Mouse (Mus musculus) spleen, postnatal 4 days (tissue): ENCODE results near the gene B4galnt1.

Experiments
- DNase-seq, 2 experiments: peaks; one replicate each; pipeline ENCODE4 v3.0.0; 2022; ENCODE audit warnings: low spot score in 2 of 2

The B4galnt1 gene

DNA sequence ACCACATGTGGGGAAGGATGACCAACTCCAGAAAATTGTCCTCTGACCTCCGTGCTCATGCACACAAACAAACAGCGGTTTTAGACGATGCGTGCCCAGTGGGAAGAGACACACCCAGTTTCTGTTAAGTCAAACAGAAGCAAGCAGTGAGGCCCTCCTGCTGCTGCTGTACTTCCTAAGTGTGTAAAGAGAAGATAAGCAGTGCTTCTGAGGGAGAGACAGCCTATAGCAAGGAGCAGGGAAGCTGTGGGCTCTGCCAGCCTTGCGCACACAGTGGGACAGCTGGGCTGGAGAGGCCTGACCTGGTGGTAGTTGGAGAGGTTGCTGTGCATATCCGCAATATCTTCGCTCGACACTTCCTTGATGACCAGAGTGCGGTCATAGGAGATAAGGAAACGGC lies 40.3 kb downstream of the B4galnt1 start:
- peak in 1 of 2 experiments; percentile 58 for DNase-seq

DNA sequence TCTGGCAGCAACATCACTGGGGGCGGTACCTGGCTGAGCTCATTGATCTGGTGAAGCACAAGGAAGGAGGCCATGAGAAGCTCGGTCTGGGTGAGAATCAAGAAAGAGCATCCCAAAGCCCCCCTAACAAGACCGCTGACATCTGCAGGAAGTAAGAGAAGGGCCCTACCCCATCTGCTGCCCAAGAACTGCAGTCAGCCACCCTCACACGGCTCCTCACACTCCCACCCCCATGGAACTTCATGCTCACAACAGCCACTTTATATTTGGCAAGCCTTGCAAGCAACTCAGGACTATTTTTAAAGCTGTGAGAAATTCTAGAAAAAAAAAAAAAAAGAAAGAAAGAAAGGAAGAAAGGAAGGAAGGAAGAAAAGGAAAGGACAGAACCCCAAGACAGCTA lies 43.9 kb downstream of the B4galnt1 start:
- DNase-seq: no peak

DNA sequence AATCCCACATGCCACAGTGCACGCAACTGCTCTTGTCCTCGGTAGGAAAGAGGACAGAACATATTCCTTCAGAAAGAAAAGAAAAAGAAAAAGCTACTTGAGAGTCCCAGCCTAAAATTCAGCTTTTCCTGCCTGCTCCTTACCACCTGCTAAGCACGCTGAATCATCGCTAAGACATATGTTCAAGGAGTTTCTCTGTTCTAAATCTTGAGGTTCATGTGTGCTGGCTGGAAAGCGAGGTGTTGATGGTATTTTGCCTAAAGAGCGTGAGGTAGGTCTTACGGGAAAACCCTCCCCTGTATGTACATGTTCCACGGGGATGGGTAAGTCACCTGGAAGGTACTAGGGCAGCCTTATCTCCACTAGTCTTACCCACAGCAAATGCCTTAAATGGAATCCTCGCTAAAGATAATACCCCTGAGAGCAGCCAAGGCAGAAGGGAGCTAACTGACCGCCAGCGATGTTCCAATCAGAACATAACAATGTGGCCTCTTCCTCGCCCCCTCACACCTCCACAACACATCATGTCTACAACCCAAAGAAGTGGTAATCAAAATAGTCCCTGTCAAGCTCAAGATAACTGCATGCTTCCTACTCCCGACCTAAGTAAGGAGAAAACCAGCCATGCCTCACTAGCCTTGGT lies 45.0 kb downstream of the B4galnt1 start:
- DNase-seq: no peak

DNA sequence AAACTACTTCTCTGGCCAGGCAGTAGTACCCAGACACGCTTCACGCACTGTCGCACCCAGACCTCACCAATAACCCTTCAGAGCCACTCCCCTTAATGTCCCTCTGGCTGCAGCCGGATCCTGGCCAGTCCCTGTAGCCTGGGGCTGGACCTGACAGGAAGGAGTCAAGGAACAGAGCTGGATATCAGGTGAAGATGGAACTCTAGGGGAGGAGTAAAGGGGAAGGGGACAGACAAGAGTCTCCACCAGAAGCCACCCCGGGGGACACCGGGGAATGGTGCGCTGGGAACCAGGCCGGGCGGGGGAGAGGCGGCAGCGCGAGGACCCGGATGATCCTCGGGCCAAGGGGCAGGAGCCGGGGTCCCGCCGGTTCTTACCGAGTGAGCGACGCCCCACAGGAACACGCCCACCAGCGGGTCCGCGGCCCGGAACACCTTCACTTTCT lies 46.0 kb downstream of the B4galnt1 start:
- no peak for DNase-seq

DNA sequence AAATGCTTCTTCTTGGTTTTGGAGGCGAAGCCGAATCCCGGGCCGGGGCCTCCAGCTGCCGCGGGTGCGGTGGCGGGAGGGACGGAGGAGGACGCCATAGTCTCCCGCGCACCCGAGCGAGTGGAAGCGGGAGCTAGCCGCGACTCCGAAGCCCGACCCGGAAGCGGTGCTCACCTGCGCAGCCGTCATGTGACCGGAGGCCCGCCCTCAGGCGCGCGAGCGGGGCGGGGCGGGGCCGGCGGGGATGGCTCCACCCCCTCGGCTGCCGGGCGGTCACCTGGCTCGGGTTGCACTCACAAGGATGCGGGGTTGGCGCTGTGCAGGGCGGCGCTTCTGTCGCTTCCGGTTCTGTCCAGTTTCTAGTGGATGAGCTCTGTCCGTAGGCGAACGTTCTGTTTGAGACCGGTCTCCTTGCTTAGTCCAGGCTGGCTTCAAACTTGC lies 46.4 kb downstream of the B4galnt1 start, which contains the start of gene Pip4k2c:
Gene Pip4k2c, minus strand, starts transcription at position 172 of the 441 bp plus-strand sequence.
- peak; percentile 93 to 97 for DNase-seq

DNA sequence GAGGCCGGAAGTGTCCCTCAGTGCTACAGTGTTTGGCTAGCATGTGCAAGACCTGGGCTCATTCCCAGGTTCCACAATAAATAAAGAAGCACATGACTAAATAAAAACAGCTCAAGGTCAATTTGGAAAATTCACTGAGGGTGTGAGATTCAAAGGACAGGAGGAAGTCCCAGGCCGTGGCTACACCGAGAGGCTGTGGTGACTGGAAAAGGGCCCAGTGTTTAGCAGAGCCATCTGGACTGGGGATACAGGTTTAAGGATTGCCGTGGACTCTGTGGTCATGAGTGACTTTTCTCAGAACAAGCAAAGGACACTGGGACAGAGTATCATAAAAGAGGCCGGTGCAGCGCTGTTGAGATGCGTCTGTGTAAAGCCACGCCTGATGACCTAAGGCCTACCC lies 48.2 kb downstream of the B4galnt1 start:
- DNase-seq: no peak

DNA sequence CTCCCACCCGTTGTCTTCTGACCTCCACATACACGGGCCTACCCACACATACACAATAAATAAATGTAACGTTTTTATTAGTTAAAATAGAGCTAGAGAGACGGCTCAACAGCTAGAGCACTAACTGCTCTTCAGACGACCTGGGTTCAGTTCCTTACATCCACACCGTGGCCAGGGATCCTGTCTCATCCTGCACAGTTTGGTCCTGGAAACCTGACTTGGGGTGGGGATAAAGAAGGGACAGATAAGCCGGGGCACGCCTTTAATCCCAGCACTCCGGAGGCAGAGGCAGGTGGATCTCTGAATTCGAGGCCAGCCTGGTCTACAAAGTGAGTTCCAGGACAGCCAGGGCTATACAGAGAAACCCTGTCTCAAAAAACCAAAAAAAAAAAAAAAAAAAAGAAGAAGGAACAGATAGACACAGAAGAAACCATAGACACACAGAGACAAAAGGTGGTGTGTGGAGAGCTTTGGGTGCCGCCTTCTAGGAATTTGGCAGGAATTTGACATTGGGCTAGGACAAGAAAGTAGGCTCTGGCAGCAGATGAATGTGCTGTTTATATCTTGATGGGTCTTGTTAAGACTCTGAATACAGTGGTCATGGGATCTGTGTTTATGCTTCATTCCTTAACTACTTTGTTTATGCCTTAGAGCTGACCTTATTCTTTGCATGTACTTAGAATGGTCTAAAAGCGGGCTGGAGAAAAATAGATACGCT lies 48.8 kb downstream of the B4galnt1 start:
- no peak for DNase-seq

DNA sequence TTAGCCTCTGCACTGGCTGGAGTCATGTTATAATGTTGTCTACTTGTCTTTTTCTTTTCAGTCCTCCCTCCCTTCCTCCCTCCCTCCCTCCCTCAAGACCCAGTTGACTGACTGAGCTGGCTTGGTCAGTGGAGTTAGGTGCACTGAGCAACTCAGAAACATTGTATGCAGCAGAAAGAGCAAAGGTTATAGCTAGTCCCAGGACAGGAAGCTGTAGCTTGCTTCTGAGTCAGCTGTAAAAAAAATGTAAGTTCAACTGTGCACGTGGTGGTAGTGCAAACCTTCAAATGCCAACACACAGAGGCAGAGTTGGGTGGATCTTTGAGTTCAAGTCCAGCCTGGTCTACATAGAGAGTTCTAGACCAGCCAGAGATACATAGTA lies 49.4 kb downstream of the B4galnt1 start:
- DNase-seq: no peak

DNA sequence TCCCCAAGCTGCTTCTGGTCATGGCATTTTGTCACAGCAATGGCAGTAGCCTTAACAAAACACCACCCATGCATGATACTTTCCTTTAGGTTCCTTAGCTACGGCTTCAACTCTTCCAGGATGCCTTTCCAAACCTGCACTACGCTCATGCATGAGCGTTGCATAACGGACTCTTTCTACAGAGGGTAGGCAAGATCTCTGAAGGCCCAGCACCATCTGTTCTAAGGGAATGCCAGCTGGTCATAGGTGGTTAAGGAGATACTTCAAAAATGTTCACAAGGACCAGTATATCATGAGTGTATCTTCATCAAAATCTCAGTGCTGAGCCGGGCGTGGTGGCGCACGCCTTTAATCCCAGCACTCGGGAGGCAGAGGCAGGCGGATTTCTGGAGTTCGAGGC lies 51.4 kb downstream of the B4galnt1 start:
- DNase-seq: no peak

DNA sequence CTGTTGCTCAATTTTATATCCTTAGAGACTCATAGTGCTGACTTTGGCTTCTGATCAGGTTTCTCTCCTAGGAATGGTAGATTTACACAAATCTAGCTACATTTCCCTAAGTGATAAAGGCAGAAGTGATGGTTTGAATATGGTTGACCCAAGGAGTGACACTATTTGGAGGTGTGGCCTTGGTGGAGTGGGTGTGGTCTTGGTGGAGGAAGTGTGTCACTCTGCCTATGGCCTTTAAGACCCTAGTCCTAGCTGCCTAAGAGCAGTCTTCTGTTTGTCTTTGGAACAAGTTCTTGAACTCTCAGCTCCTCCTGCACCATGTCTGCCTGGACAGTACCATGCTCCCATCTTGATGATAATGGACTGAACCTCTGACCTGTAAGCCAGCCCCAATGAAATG lies 52.2 kb downstream of the B4galnt1 start:
- no peak for DNase-seq

DNA sequence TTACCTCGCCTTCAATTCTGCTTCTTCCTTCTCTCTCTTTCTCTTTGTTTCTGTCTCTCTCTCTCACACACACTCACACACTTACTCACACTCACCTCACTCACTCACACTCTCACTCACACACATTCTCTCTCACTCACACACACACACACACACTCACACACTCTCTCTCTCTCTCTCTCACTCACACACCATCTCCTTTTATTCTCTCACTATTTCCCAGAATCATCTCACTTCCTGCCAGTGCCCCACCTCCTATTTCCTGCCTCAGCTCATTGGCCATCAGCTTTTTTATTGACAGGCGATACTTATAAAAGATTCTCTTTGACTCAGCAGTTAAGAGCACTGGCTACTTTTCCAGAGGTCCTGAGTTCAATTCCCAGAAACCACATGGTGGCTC lies 53.3 kb downstream of the B4galnt1 start:
- DNase-seq: no peak
